Mouse (Mus musculus) hindbrain, embryonic 11.5 days (tissue): ENCODE data around the gene Vps37c. TPM values are rescaled to one million over a fixed set of nuclear protein-coding genes. Genes with fewer than 3 reads are reported as not detected.

Experiments
- ATAC-seq: fragments of 200-750 bp; cut with Nextera tagmentation; 2 replicates; pipeline ENCODE4 v1.8.0; 2017; ENCODE audit warnings: mild to moderate bottlenecking, moderate TSS enrichment, moderate library complexity; ENCODE audit not compliant: low FRiP score
- DNase-seq: peaks from one replicate; pipeline ENCODE4 v3.0.0-alpha.2; 2015; ENCODE audit warnings: low spot score
- H3K27ac ChIP-seq: fragments of 300-500 bp; sonication (generic); 2 replicates; pipeline ENCODE4 v1.5.1; 2014; ENCODE audit warnings: mild to moderate bottlenecking, low read depth, low read length
- H3K27me3 ChIP-seq: fragments of 300-500 bp; sonication (generic); 2 replicates; pipeline ENCODE4 v1.6.1; 2014; ENCODE audit warnings: mild to moderate bottlenecking, low read length, moderate library complexity, mixed read lengths; ENCODE audit not compliant: control insufficient read depth, insufficient read depth
- H3K36me3 ChIP-seq: fragments of 300-500 bp; sonication (generic); 2 replicates; pipeline ENCODE4 v1.6.1; 2014; ENCODE audit warnings: mild to moderate bottlenecking, low read length, moderate library complexity, mixed read lengths; ENCODE audit not compliant: control insufficient read depth, insufficient read depth
- H3K4me1 ChIP-seq: fragments of 300-500 bp; sonication (generic); replicated peaks from 2 replicates; pipeline ENCODE4 v1.6.1; 2014; ENCODE audit warnings: low read length, mixed read lengths; ENCODE audit not compliant: control insufficient read depth, insufficient read depth
- H3K4me2 ChIP-seq: fragments of 300-500 bp; sonication (generic); replicated peaks from 2 replicates; pipeline ENCODE4 v1.6.1; 2014; ENCODE audit warnings: mild to moderate bottlenecking, low read depth, low read length
- H3K4me3 ChIP-seq: fragments of 300-500 bp; sonication (generic); 2 replicates; pipeline ENCODE4 v1.5.1; 2014; ENCODE audit warnings: low read depth, low read length
- H3K9ac ChIP-seq: fragments of 300-500 bp; sonication (generic); 2 replicates; pipeline ENCODE4 v1.6.1; 2014; ENCODE audit warnings: low read depth, low read length
- H3K9me3 ChIP-seq: fragments of 300-500 bp; sonication (generic); 2 replicates; pipeline ENCODE4 v1.6.1; 2016; ENCODE audit warnings: low read length; ENCODE audit not compliant: control insufficient read depth
- WGBS: fragments of 180-500 bp; shearing (Covaris S2); extraction: QIAGEN DNeasy Blood & Tissue Kit; methylation state at CpG from one replicate; pipeline ENCODE4 v1.1.7; 2014; 5-methylcytosine and 5-hydroxymethylcytosine counted together
- polyA plus RNA-seq: library from polyadenylated mRNA; unstranded; fragments of >200 nt; fragmentation: Nextera tagmentation; extraction: Ambion mirVana; gene quantifications from 2 replicates; pipeline ENCODE4 v1.2.1, GENCODE M21; 2014

Vps37c gene
- polyA plus RNA-seq, 1 experiment from 2014 or later: 23.9 TPM

DNA sequence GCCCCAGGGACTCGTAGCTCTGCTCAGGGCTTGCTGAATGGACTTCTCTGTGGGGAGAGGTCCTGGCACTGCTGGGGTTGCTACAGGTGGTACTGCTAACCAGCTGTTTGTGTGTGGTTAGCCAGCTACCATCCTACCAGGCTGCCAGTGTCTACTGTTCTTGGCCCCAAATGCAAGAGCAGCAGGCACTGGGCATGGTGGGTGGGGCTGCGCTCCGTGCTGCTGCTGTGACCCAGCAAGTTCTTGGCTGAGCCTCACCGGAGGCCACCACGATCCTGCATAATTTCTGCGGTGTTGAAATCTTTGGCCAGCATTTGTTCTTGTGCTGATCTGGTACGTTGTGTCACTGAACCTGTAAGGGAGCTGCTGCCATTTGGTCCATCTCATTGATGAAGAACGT lies 14.9 kb downstream of the Vps37c start:
- Histone ChIP-seq H3K36me3 (no peaks in the 10 kb centered on the region), H3K4me2 (no peak overlapping the region), H3K4me3 (no peak overlapping the region), H3K4me1 (no peaks in the 10 kb centered on the region; the same call in 1 of the 2 replicates), H3K9ac (no peak overlapping the region), H3K27me3 (no peaks in the 10 kb centered on the region), H3K9me3 (no peaks in the 10 kb centered on the region), H3K27ac (no peak overlapping the region)
- DNase-seq: no peak
- 93% methylated on average over 8 of the region's 8 CpGs for WGBS
- ATAC-seq: no peak

DNA sequence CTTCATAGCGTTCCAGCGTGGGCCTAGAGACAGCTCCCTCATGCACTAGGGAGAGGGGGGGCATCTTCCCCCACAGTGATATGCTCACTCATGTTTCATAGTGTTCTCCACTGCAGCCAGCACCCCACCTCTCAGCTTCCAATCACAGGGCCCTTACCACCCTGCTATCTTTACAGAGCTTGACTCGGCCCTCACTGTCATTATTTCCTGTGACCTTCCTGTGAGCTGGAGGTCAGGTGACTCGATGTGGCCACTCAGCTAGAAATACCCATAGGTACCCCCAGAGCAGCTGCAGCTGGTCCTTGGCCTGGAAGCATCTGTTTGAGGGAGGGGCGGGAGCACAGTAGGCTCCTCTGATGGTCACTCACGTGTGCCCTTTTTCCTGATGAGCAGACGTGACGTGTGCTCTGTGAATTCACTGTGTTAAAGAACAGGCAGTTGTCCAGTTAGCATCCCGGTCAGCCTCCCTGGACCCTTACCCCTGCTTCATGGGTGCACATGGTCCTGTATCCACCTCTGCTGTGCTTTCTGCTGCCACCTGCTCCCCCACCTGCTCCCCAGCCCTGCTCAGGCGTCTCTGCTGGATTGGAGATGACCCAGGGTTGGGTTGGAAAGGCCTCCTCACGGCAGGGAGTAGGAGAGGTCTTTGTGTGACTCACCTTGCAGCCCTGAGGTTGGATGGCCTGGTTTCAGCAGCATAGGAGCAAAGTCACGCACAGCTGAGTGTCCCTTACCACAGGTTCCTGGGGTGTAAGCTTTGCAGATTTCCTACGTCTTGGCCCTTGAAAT lies 18.7 kb downstream of the Vps37c start:
- no peaks in the 10 kb centered on the region for H3K36me3 ChIP-seq
- WGBS: 83% methylated on average over 13 of the region's 13 CpGs
- H3K4me3 ChIP-seq: no peak overlapping the region
- no peaks in the 10 kb centered on the region for H3K9me3 ChIP-seq
- H3K9ac ChIP-seq: no peak overlapping the region
- DNase-seq (no peak), ATAC-seq (no peak)
- H3K4me2 ChIP-seq: no peak overlapping the region
- H3K4me1 ChIP-seq: peaks cover 2% of the 10 kb centered on the region; the same call in 1 of the 2 replicates
- no peak overlapping the region for H3K27ac ChIP-seq
- H3K27me3 ChIP-seq: no peaks in the 10 kb centered on the region

DNA sequence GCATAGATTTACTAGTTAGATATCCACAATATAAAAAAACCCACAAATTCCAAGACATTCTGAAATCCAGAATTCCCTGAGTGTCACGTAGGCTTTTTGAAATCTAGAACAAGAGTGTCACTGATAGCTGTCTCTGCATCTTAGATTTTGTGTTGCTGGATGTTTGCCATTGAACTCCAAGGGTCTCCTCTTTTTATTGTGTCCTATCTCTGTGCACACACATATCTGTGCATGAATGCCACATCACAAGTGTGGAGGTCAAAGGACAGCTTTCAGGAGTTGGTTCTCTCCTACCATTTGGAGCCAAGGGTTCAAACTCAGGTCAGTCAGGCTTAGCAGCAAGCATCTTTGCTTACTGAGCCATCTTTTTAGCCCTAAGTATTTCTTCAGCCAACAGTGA lies 19.3 kb downstream of the Vps37c start:
- DNase-seq (no peak), ATAC-seq (no peak)
- 89% methylated on average over 1 of the region's 1 CpGs for WGBS

DNA sequence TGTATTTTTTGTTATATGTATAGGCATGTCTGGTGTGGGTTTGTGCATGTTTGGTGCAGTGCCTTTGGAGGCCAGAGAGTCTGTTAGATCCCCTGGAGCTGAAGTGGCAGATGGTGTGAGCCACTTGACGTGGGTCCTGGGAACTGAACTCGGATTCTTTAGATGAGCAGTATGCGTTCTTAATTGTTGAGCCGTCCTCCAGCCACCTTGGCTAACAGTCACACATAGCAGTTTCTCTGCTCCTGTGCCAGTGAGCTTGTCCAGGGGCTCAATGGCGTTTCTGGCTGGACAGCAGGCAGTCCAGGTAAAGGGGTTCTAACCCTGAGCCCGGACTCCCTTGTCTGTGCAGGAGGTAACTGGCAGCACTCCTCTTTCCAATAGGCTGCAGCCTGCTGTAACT lies 20.4 kb downstream of the Vps37c start:
- H3K27me3 ChIP-seq: no peaks in the 10 kb centered on the region
- WGBS: 65% methylated on average over 6 of the region's 6 CpGs
- H3K4me1 ChIP-seq: peaks cover 2% of the 10 kb centered on the region; the same call in 1 of the 2 replicates
- H3K27ac ChIP-seq: no peak overlapping the region
- ATAC-seq (no peak; the same call in 1 of the 2 replicates), DNase-seq (no peak)
- no peak overlapping the region for H3K4me3 ChIP-seq
- H3K9me3 ChIP-seq: no peaks in the 10 kb centered on the region
- no peak overlapping the region for H3K9ac ChIP-seq
- H3K4me2 ChIP-seq: no peak overlapping the region
- H3K36me3 ChIP-seq: peaks cover 3% of the 10 kb centered on the region; the same call in 1 of the 2 replicates

More for the DNA sequence above, 19.3 kb downstream of the Vps37c start:
- H3K4me2 ChIP-seq: no peak overlapping the region
- H3K9me3 ChIP-seq: no peaks in the 10 kb centered on the region
- no peak overlapping the region for H3K4me3 ChIP-seq
- H3K9ac ChIP-seq: no peak overlapping the region
- H3K4me1 ChIP-seq: peaks cover 2% of the 10 kb centered on the region; the same call in 1 of the 2 replicates
- no peak overlapping the region for H3K27ac ChIP-seq
- no peaks in the 10 kb centered on the region for H3K27me3 ChIP-seq
- peaks cover under 1% of the 10 kb centered on the region; the same call in 1 of the 2 replicates for H3K36me3 ChIP-seq

DNA sequence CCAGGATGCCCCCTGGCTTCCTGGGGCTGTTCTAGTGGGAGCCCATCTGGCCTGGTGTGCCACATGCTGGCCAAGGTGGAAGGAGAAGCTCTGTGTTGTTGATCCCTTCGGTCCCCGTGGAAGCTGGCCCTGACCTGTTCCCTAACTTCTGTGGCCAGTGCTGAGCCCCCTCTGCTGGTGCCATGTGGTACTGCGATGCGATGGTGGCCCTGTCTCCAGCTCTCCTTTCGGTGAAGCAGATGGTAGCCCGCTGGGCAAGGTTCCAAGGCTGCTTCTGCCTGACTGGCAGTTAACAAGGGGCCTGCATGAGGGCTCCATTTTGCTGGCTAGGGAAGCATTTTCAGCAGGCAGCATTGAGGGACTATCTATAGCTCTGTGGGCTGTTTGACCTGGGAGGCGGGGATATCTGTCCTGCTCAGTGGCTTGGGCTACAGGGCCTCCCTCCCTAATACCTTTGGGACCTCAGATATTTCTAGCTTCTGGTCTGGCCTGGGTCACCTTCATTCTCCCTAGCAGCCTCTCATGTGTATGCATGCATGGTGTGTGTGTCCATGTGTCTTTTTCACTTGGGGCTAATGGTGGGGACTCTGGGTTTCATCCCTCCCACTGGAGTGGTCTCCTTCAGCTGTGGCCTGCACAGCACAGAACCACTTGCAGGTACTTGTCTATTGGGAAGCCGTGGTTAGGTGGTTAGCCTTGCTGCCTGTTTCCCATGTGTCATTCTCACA lies 21.0 kb downstream of the Vps37c start:
- 22% methylated on average over 8 of the region's 8 CpGs for WGBS
- ATAC-seq (peak; percentile 88), DNase-seq (peak; percentile 97)
- peaks cover 3% of the 10 kb centered on the region; the same call in 1 of the 2 replicates for H3K36me3 ChIP-seq
- no peak overlapping the region for H3K9ac ChIP-seq
- H3K4me1 ChIP-seq: peaks cover 2% of the 10 kb centered on the region; the same call in 1 of the 2 replicates
- peak overlapping the region; percentile 24 for H3K27ac ChIP-seq
- no peak overlapping the region for H3K4me3 ChIP-seq
- no peaks in the 10 kb centered on the region for H3K9me3 ChIP-seq
- no peaks in the 10 kb centered on the region for H3K27me3 ChIP-seq
- no peak overlapping the region for H3K4me2 ChIP-seq

DNA sequence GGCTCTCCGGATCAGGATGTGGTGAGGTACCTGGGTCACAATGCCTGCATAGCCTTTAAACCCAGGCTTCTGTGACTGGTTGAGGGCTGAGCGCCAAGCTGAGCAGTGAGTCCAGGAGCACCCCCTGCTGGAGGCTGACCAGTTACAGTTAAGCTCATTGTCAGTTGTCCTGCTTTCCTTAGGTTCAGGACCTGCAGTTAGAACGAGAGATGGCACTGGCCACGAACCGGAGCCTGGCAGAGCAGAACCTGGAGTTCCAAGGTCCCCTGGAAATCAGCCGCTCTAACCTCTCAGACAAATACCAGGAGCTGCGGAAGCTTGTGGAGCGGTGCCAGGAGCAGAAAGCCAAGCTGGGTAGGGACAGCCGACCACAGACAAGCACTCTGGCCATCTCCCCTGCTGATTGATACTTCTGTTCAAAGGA lies 21.6 kb downstream of the Vps37c start:
- H3K9me3 ChIP-seq: no peaks in the 10 kb centered on the region
- H3K4me2 ChIP-seq: no peak overlapping the region
- 80% methylated on average over 9 of the region's 9 CpGs for WGBS
- peaks cover 3% of the 10 kb centered on the region; the same call in 1 of the 2 replicates for H3K36me3 ChIP-seq
- peaks cover 2% of the 10 kb centered on the region; the same call in 1 of the 2 replicates for H3K4me1 ChIP-seq
- no peak overlapping the region for H3K4me3 ChIP-seq
- DNase-seq (peak; percentile 62), ATAC-seq (peak; percentile 39)
- no peak overlapping the region for H3K9ac ChIP-seq
- H3K27ac ChIP-seq: peak overlapping the region; percentile 24; the same call in 1 of the 2 replicates
- H3K27me3 ChIP-seq: no peaks in the 10 kb centered on the region

DNA sequence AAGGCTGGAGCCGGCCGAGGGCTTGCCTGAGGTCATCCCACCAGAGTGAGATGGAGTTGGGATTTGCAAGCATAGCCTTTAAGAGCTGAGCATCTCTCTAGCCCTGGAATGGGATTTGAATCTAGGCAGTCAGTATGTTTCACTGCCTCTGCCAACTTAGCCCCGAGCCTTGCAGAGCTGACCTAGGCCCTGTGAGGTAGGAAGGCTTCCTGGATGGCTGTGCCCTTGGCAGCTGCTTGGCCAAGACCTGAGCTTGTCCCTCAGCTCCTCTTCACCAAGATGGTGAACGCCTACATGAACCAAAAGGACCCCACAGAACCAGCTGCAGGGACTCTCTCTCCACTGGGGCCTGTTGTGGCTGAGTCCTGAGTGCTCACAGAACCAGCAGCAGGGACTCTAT lies 22.2 kb downstream of the Vps37c start:
- H3K36me3 ChIP-seq: peaks cover 3% of the 10 kb centered on the region; the same call in 1 of the 2 replicates

DNA sequence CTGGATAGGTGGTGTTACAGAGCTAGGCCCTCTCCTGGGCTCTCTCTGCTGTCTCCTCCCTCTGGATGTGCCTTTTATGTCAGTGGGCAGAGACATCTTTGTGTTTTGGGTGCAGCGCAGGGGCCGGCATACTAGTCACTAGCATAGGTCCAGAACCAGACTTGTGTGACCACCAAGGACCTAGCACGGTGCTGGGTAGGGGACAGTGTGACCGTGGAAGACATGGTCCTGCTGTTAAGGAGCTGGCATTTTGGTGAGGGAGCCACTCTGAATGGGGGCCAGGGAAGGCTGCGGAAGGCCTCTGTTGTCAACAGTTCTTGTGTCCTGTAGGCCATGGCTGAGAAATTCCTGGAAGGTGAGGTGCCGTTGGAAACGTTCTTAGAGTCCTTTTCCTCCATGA lies 23.7 kb downstream of the Vps37c start:
- H3K27ac ChIP-seq: no peak overlapping the region
- H3K9me3 ChIP-seq: no peaks in the 10 kb centered on the region
- H3K27me3 ChIP-seq: no peaks in the 10 kb centered on the region
- DNase-seq: no peak
- H3K4me1 ChIP-seq: peaks cover 2% of the 10 kb centered on the region; the same call in 1 of the 2 replicates
- H3K4me2 ChIP-seq: no peak overlapping the region
- no peak for ATAC-seq
- peaks cover 3% of the 10 kb centered on the region; the same call in 1 of the 2 replicates for H3K36me3 ChIP-seq
- no peak overlapping the region for H3K4me3 ChIP-seq
- WGBS: 94% methylated on average over 7 of the region's 7 CpGs
- no peak overlapping the region for H3K9ac ChIP-seq

More for the DNA sequence above, 22.2 kb downstream of the Vps37c start:
- Histone ChIP-seq H3K4me1 (peaks cover 2% of the 10 kb centered on the region; the same call in 1 of the 2 replicates), H3K4me2 (no peak overlapping the region), H3K9ac (no peak overlapping the region), H3K4me3 (no peak overlapping the region), H3K9me3 (no peaks in the 10 kb centered on the region), H3K27ac (no peak overlapping the region), H3K27me3 (no peaks in the 10 kb centered on the region)
- DNase-seq (no peak), ATAC-seq (no peak)
- 95% methylated on average over 4 of the region's 4 CpGs for WGBS
